Mouse (Mus musculus) kidney, embryonic 14.5 days (tissue): ENCODE results near the gene Cd47. TPM values are rescaled to one million over a fixed set of nuclear protein-coding genes. Genes with fewer than 3 reads are reported as not detected.

Experiments
- ATAC-seq: fragments of 200-750 bp; cut with Nextera tagmentation; 2 replicates; pipeline ENCODE4 v1.8.0; 2017; ENCODE audit warnings: moderate number of reproducible peaks, mild to moderate bottlenecking, moderate TSS enrichment, moderate library complexity; ENCODE audit not compliant: low FRiP score, low TSS enrichment
- H3K27ac ChIP-seq: fragments of 300-500 bp; sonication (generic); 2 replicates; pipeline ENCODE4 v1.5.1; 2014; ENCODE audit warnings: low read depth, mild to moderate bottlenecking, low read length, moderate library complexity, mixed read lengths
- H3K27me3 ChIP-seq: fragments of 300-500 bp; sonication (generic); 2 replicates; pipeline ENCODE4 v1.6.1; 2014; ENCODE audit warnings: mild to moderate bottlenecking, low read length; ENCODE audit not compliant: control insufficient read depth, insufficient read depth
- H3K36me3 ChIP-seq: fragments of 300-500 bp; sonication (generic); 2 replicates; pipeline ENCODE4 v1.6.1; 2014; ENCODE audit warnings: low read length, mixed read lengths; ENCODE audit not compliant: control insufficient read depth, insufficient read depth
- H3K4me1 ChIP-seq: fragments of 300-500 bp; sonication (generic); 2 replicates; pipeline ENCODE4 v1.6.1; 2014; ENCODE audit warnings: low read length, mixed read lengths; ENCODE audit not compliant: control insufficient read depth, insufficient read depth
- H3K4me2 ChIP-seq: fragments of 300-500 bp; sonication (generic); replicated peaks from 2 replicates; pipeline ENCODE4 v1.6.1; 2014; ENCODE audit warnings: low read depth, mild to moderate bottlenecking, low read length
- H3K4me3 ChIP-seq: fragments of 300-500 bp; sonication (generic); 2 replicates; pipeline ENCODE4 v1.5.1; 2014; ENCODE audit warnings: mild to moderate bottlenecking, low read length
- H3K9ac ChIP-seq: fragments of 300-500 bp; sonication (generic); 2 replicates; pipeline ENCODE4 v1.6.1; 2014; ENCODE audit warnings: low read depth, mild to moderate bottlenecking, low read length, moderate library complexity
- H3K9me3 ChIP-seq: fragments of 300-500 bp; sonication (generic); 2 replicates; pipeline ENCODE4 v1.6.1; 2016; ENCODE audit warnings: low read length; ENCODE audit not compliant: control insufficient read depth
- WGBS: fragments of 180-500 bp; shearing (Covaris S2); extraction: QIAGEN DNeasy Blood & Tissue Kit; methylation state at CpG from one replicate; pipeline ENCODE4 v1.1.7; 2014; 5-methylcytosine and 5-hydroxymethylcytosine counted together
- polyA plus RNA-seq: library from polyadenylated mRNA; unstranded; fragments of >200 nt; fragmentation: Nextera tagmentation; extraction: Ambion mirVana; gene quantifications from 2 replicates; pipeline ENCODE4 v1.2.1, GENCODE M21; 2014

The Cd47 gene
- polyA plus RNA-seq, 1 experiment from 2014 or later: 82.9 TPM

GRCm38 (mm10) chr16:49887290-49887689, 87.0 kb downstream of the Cd47 start:
- H3K4me3 ChIP-seq: no peak overlapping the region
- 55% methylated on average over 3 of the region's 3 CpGs for WGBS
- peaks cover 4% of the 10 kb centered on the region; the same call in 1 of the 2 replicates for H3K9me3 ChIP-seq
- H3K27me3 ChIP-seq: no peaks in the 10 kb centered on the region
- no peak overlapping the region for H3K27ac ChIP-seq
- no peaks in the 10 kb centered on the region for H3K4me1 ChIP-seq
- no peak for ATAC-seq
- no peak overlapping the region for H3K4me2 ChIP-seq
- no peak overlapping the region for H3K9ac ChIP-seq
- H3K36me3 ChIP-seq: peaks cover 7% of the 10 kb centered on the region

DNA sequence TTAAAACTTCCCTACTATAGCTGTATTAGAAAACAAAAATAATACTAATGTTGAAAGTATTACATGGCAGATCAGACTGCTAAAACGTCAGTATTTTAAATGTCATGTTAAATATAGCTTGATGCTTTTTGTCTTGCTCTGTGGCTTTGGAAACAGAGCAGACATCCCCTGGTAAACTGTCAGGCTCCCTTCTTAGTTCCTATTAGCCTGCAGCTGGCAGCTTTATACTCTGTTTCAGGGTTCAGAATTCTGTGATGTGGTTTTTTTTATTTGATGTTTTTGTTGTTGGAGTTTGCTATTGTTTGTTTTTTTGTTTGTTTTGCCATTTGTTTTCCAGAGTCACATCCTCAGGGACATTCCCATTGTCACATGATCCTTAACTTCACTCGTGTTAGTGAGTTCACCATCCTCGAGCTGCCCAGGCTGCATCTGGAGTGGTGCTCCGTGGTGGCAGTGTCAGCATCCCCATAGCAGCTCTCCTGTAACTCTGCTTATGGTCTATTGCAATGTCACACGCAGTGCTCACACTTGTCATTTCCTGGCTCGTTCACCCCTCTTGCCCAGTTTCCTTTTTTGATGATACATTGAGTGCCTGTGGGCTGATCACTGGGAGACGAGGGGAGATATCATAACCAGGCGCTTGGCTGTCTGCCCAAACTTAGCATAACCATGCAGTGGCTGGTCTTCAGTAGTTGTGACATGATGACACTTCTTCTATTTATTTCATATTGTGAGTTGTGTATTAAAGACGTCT, 87.7 kb downstream of the Cd47 start:
- H3K9me3 ChIP-seq: peaks cover 7% of the 10 kb centered on the region; the same call in 1 of the 2 replicates
- H3K9ac ChIP-seq: no peak overlapping the region
- H3K4me3 ChIP-seq: no peak overlapping the region
- H3K36me3 ChIP-seq: peaks cover 7% of the 10 kb centered on the region
- ATAC-seq: no peak
- WGBS: 71% methylated on average over 9 of the region's 9 CpGs
- no peaks in the 10 kb centered on the region for H3K4me1 ChIP-seq
- no peaks in the 10 kb centered on the region for H3K27me3 ChIP-seq
- no peak overlapping the region for H3K4me2 ChIP-seq
- H3K27ac ChIP-seq: no peak overlapping the region

DNA sequence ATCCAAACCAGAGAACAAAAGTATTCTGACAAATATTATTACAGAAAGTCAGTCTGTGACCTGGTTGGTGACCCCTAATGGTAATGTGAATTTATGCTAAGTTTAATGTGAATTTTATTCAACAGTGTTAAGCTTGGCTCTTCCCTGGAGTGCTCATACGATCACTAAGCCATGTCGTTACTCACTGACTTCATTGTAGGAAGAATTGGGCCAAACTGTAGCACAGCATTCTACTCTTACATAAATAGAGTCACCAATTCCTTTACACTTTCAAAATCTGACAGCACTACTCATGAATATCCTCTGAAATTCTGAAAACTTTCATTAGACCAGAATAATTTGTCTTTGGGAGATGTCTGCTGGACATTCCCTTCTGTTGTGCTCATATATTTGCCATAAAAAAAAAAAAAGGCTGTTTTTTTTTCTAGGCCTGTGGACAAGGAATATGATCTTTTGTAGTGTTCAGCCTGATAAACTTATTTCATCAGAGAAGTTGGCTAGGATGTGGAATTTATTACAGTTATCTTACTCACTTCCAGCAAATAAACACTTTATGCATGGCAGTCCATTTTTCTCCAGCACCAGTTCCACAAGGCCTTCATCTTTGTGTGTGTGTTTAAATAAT, 88.8 kb downstream of the Cd47 start:
- no peak overlapping the region for H3K9ac ChIP-seq
- no peak overlapping the region for H3K27ac ChIP-seq
- 82% methylated on average over 2 of the region's 2 CpGs for WGBS
- H3K4me3 ChIP-seq: no peak overlapping the region
- H3K27me3 ChIP-seq: no peaks in the 10 kb centered on the region
- H3K4me2 ChIP-seq: no peak overlapping the region
- no peaks in the 10 kb centered on the region for H3K4me1 ChIP-seq
- ATAC-seq: no peak
- peaks cover 7% of the 10 kb centered on the region for H3K36me3 ChIP-seq
- H3K9me3 ChIP-seq: peaks cover 8% of the 10 kb centered on the region; the same call in 1 of the 2 replicates

DNA sequence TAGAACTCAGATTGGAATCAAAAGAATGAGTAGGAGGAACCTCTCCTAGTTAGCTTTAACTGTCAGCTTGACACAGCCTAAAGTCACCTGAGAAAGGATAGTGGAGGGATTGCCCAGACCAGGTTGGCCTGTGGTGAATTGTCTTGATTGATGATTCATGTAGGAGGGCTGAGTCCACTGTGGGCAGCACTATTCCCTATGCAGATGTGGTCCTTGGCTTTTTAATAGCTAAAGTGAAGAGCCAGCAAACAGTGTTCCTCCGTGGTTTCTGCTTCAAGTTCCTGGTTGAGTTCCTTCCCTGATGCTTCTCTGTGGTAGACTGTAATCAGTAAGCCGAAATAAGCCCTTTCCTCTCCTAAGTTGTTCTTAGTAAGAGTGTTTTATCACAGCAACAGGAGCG, 91.9 kb downstream of the Cd47 start:
- H3K4me3 ChIP-seq: no peak overlapping the region
- ATAC-seq: no peak
- peaks cover 6% of the 10 kb centered on the region; the same call in 1 of the 2 replicates for H3K36me3 ChIP-seq
- no peak overlapping the region for H3K4me2 ChIP-seq
- H3K4me1 ChIP-seq: no peaks in the 10 kb centered on the region
- WGBS: 85% methylated on average over 3 of the region's 3 CpGs
- no peak overlapping the region for H3K27ac ChIP-seq
- no peak overlapping the region for H3K9ac ChIP-seq
- no peaks in the 10 kb centered on the region for H3K27me3 ChIP-seq
- peaks cover 8% of the 10 kb centered on the region; the same call in 1 of the 2 replicates for H3K9me3 ChIP-seq

DNA sequence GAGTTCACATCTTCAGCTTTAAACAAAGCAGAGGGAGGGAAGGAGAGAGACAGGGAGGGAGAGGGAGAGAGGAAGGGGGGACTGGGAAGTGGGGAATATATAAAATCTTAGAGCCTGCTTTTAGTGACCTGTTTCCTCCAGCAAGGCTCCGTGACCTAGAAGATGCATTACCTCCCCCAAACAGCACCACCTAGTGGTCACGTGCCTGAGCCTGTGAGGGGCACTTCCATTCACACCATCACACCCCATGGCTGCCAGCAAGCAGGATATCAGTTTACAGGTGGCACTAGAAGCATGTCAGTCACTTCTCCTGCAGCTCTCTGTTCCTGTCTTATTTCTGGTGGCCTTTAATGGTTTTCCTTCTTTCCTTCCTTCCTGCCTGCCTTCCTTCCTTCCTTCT, 92.6 kb downstream of the Cd47 start:
- H3K4me2 ChIP-seq: no peak overlapping the region
- H3K4me1 ChIP-seq: no peaks in the 10 kb centered on the region
- 66% methylated on average over 2 of the region's 2 CpGs for WGBS
- no peak overlapping the region for H3K27ac ChIP-seq
- H3K27me3 ChIP-seq: no peaks in the 10 kb centered on the region
- ATAC-seq: no peak
- peaks cover 6% of the 10 kb centered on the region; the same call in 1 of the 2 replicates for H3K36me3 ChIP-seq
- no peak overlapping the region for H3K4me3 ChIP-seq
- no peak overlapping the region for H3K9ac ChIP-seq
- H3K9me3 ChIP-seq: peaks cover 8% of the 10 kb centered on the region; the same call in 1 of the 2 replicates

DNA sequence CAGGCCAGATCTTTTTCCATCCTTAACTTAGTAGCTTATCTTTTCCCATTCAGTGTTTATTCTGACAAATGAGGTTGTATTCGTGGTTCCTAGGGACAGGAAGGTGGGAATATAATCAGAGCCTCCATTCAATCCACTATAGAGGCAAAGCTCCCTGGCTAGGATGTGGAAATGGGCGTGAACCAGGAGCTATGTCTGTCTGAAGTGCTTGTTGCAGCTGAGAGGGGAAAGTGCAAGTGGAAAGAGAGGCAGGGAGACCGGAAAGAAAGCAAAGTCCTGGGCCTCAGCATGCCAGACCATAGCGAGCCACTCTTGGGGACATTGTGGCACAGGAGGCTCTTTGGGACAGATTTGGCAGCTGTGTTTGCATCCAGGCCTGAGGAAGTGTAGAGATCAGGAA, 94.3 kb downstream of the Cd47 start:
- peaks cover 14% of the 10 kb centered on the region for H3K36me3 ChIP-seq
- no peaks in the 10 kb centered on the region for H3K27me3 ChIP-seq
- H3K27ac ChIP-seq: no peak overlapping the region
- H3K4me3 ChIP-seq: no peak overlapping the region
- peaks cover 8% of the 10 kb centered on the region; the same call in 1 of the 2 replicates for H3K9me3 ChIP-seq
- H3K4me2 ChIP-seq: no peak overlapping the region
- H3K9ac ChIP-seq: no peak overlapping the region
- no peaks in the 10 kb centered on the region for H3K4me1 ChIP-seq
- WGBS: 78% methylated on average over 4 of the region's 4 CpGs
- no peak for ATAC-seq

- WGBS: 84% methylated on average over 8 of the region's 8 CpGs
- H3K4me2 ChIP-seq: no peak overlapping the region
- no peak for ATAC-seq
Observed at GRCm38 (mm10) chr16:49896132-49896531, 95.8 kb downstream of the Cd47 start.

GRCm38 (mm10) chr16:49901395-49901794, 101.1 kb downstream of the Cd47 start:
- Histone ChIP-seq H3K36me3 (peaks cover 10% of the 10 kb centered on the region), H3K27ac (no peak overlapping the region), H3K4me1 (0 out of 2 replicates have a peak, but pooled peaks cover 6% of the 10 kb centered on the region), H3K27me3 (no peaks in the 10 kb centered on the region), H3K4me2 (no peak overlapping the region), H3K4me3 (no peak overlapping the region), H3K9me3 (no peaks in the 10 kb centered on the region), H3K9ac (no peak overlapping the region)
- no peak for ATAC-seq

More at GRCm38 (mm10) chr16:49896132-49896531, 95.8 kb downstream of the Cd47 start:
- peaks cover 8% of the 10 kb centered on the region; the same call in 1 of the 2 replicates for H3K9me3 ChIP-seq
- no peak overlapping the region for H3K27ac ChIP-seq
- peaks cover 14% of the 10 kb centered on the region for H3K36me3 ChIP-seq
- H3K4me3 ChIP-seq: no peak overlapping the region
- H3K4me1 ChIP-seq: no peaks in the 10 kb centered on the region
- no peaks in the 10 kb centered on the region for H3K27me3 ChIP-seq
- no peak overlapping the region for H3K9ac ChIP-seq

GRCm38 (mm10) chr16:49902083-49902482, 101.8 kb downstream of the Cd47 start:
- H3K4me3 ChIP-seq: no peak overlapping the region
- no peak for ATAC-seq
- no peaks in the 10 kb centered on the region for H3K27me3 ChIP-seq
- no peak overlapping the region for H3K4me2 ChIP-seq
- peaks cover 8% of the 10 kb centered on the region for H3K36me3 ChIP-seq
- no peak overlapping the region for H3K27ac ChIP-seq
- no peak overlapping the region for H3K9ac ChIP-seq
- H3K9me3 ChIP-seq: no peaks in the 10 kb centered on the region
- 94% methylated on average over 5 of the region's 5 CpGs for WGBS
- H3K4me1 ChIP-seq: 0 out of 2 replicates have a peak, but pooled peaks cover 6% of the 10 kb centered on the region
